Mouse (Mus musculus): ENCODE results near the gene Rrp15.
"Not testable (repeated sequence)": the region's sequence is repeated elsewhere in the genome, so short reads cannot be mapped to it uniquely, and the experiment has no call there.

The Rrp15 gene

DNA sequence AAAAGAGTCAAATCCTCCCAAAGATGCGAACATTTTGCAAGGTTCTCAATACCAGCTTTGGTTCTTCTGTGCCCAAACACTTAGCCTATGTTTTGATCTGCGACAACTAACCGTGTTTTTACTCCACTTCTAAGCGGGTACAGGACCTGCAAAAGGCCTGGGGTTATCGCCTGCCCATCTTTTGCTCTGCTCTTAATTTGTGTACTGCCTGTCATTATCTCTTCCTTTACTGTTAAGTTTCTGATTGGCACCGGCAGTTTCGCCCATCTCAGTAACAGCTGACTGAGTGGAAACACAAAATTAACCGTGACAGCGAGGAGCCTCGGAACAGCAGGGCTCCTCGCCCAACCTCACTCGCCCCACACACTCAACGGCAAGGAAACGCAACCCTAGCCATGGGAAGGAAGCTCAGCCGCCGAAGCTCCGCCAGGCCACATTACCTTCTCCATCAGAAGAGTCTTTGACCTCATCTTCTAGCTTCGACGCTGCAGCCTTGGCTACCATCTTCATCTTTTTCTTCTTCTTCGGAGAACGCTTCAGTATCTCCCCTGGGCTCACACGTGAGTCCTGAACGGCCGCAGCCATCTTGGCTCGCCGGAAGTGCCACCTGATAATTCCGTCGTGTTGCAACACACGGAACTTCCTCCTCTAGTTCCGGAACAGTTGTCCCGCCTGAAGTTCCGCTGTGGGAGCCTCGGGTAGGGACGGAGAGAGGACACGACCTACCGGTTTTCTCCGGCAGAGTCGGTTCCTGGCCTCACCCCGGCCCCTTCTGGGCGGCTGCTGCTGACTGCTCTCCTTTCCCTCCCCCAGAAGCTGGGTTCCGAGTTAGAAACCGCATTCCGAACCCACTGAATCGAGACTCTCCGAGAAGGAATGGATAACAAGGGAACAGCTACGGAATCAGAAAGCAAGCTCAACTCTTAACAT is at the start of gene Rrp15:
Rrp15 (minus strand) TSS at position 635 of the 930 bp plus-strand sequence.
- in situ Hi-C loops (cut with MboI, MseI), result no loop called here

GRCm38 (mm10) chr1:186797991-186798390 is 48.8 kb upstream of the Rrp15 start:
- in situ Hi-C loops (cut with MboI, MseI), result no loop called here

DNA sequence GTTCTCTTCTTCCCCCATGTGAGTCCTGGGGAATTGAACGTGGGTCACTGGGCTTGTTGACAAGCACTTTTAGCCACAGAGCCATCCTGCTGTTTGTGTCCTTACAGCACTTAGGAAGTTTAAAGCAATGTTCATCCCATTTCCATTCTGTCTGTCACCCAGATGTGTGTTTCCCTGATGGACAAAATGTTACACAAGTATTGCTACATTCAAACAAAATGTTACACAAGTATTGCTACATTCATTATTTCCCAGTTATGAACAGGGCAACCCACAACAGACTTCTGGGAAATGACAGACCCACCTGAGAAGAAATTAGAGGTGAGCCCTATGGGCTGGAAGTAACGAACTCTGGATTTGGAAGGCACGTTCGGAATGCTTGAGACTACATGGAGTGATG is 36.2 kb upstream of the Rrp15 start:
- in situ Hi-C loops (cut with MboI, MseI), result no loop called here

- in situ Hi-C loops (cut with MboI, MseI), result no loop called here
Measured at GRCm38 (mm10) chr1:186780826-186781225, 31.7 kb upstream of the Rrp15 start.

- in situ Hi-C loops (cut with MboI, MseI), result no loop called here
Measured at GRCm38 (mm10) chr1:186773124-186773523, 24.0 kb upstream of the Rrp15 start.

- in situ Hi-C loops (cut with MboI, MseI), result no loop called here
Measured at GRCm38 (mm10) chr1:186772547-186773077, 23.5 kb upstream of the Rrp15 start.

- in situ Hi-C loops (cut with MboI, MseI), result no loop called here
Measured at GRCm38 (mm10) chr1:186772005-186772404, 22.8 kb upstream of the Rrp15 start.

- in situ Hi-C loops (cut with MboI, MseI), result no loop called here
Measured at GRCm38 (mm10) chr1:186770659-186771058, 21.5 kb upstream of the Rrp15 start.

- in situ Hi-C loops (cut with MboI, MseI), result no loop called here
Measured at GRCm38 (mm10) chr1:186768392-186768791, 19.2 kb upstream of the Rrp15 start.

GRCm38 (mm10) chr1:186763451-186763850 is 14.3 kb upstream of the Rrp15 start:
- in situ Hi-C loops (cut with MboI, MseI), result not testable (repeated sequence)

DNA sequence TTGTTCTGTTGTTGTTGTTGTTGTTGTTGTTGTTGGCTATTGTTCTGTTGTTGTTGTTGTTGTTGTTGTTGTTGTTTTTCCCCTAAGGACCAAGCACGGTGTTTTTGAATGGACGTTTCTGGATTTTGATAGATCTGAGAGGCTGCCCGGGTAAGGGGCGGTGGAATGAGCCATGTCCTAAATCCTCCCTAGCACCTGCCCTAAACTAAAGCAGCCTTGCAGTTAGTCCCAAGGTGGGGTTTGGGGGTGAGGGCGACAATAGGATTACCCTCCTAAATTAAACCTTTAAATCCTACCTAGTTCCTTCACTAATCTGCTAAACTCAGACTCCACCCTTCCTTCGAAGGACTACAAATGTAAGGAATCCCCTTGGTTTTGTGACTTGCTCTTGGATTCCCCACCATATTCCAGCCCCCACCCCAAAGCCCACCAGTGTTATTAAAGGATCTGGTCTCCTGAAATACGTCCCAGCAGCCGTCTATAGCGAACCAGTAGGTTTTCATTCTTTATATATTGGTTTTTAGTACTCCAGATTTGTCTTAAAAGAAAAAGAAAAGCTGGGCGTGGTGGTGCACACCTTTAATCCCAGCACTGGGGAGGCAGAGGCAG is 621 bp upstream of the Rrp15 start:
- in situ Hi-C loops (cut with MboI, MseI), result no loop called here

- in situ Hi-C loops (cut with MboI, MseI), result no loop called here
Measured at GRCm38 (mm10) chr1:186739828-186740227, 9.3 kb downstream of the Rrp15 start.

DNA sequence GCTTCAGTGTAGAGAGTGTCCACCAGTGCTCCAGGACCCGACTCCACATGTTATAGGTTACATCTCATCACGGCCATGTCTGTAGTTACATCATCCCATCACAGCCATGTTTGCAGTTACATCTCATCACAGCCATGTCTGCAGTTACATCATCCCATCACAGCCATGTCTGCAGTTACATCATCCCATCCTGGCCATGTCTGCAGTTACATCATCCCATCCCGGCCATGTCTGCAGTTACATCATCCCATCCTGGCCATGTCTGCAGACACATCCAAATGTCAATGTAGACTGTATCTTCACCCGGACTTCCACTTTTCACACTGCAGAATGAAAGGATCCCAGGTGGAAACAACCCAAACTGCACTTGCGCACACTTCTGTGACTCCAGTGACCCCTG is 13.6 kb downstream of the Rrp15 start:
- in situ Hi-C loops (cut with MboI, MseI), result no loop called here

- in situ Hi-C loops (cut with MboI, MseI), result no loop called here
Measured at GRCm38 (mm10) chr1:186733052-186733451, 16.1 kb downstream of the Rrp15 start.

DNA sequence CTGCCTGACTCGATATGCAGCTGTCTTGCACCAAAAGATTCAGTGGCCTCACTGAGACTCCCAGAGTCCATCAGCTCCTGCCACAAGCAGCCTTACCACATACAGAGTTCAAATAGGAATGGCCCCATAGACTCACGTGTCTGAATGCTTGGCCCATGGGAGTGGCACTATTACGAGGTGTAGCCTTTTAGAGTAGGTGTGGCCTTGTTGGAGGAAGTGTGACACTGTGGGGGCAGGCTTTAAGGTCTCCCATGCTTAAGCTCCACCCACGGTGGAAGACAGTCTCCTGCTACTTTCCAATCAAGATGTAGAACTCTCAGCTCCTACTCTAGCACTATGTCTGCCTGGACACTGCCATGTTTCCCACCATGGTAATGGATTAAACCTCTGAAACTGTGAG is 20.4 kb downstream of the Rrp15 start:
- in situ Hi-C loops (cut with MboI, MseI), result no loop called here

DNA sequence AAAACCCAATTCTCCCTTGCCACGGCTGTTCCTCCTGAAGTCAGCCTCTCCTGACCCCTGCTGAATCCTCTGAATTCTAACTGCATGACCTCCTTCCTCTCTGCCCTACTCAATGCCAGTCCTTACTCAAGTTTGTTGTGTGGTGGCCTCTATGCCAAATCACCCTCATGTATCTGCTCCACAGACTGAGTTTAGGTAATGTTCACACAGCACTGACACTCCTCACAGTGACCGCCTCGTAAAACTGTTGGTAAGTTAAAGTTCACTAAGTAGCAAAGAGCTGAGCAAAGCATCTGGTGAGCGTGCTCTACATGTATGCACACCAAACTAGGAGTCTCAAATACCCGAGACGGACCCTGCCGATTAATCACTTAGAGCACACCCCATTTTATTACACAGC is 23.0 kb downstream of the Rrp15 start:
- in situ Hi-C loops (cut with MboI, MseI), result no loop called here

- in situ Hi-C loops (cut with MboI, MseI), result loop anchor here (25.0 kb wide), 1 partner anchor 1185 kb away; no protein-coding TSS in a partner anchor
Measured at GRCm38 (mm10) chr1:186722299-186722698, 26.9 kb downstream of the Rrp15 start.

GRCm38 (mm10) chr1:186721846-186722245 is 27.3 kb downstream of the Rrp15 start:
- in situ Hi-C loops (cut with MboI, MseI), result loop anchor here (25.0 kb wide), 1 partner anchor 1185 kb away; no protein-coding TSS in a partner anchor

- in situ Hi-C loops (cut with MboI, MseI), result loop anchor here (25.0 kb wide), 1 partner anchor 1184 kb away; no protein-coding TSS in a partner anchor
Measured at GRCm38 (mm10) chr1:186721166-186721565, 28.0 kb downstream of the Rrp15 start.

- in situ Hi-C loops (cut with MboI, MseI), result loop anchor here (25.0 kb wide), 1 partner anchor 1182 kb away; no protein-coding TSS in a partner anchor
Measured at GRCm38 (mm10) chr1:186719708-186720107, 29.4 kb downstream of the Rrp15 start.

GRCm38 (mm10) chr1:186718881-186719280 is 30.3 kb downstream of the Rrp15 start:
- in situ Hi-C loops (cut with MboI, MseI), result loop anchor here (25.0 kb wide), 1 partner anchor 1182 kb away; no protein-coding TSS in a partner anchor
